Mouse (Mus musculus) brain, embryonic 14.5 days (tissue): ENCODE measurements around the gene Bola2.

Experiments used
- CTCF ChIP-seq: fragments of 200-500 bp; IDR thresholded peaks from 2 replicates; pipeline ENCODE4 v1.5.1; 2012; ENCODE audit warnings: inconsistent platforms, mild to moderate bottlenecking, moderate library complexity, borderline replicate concordance; ENCODE audit not compliant: insufficient read depth, insufficient read length; ENCODE audit errors: extremely low read depth
- POLR2A ChIP-seq: fragments of 200-500 bp; IDR thresholded peaks from 2 replicates; pipeline ENCODE4 v1.6.1; 2012; ENCODE audit warnings: mild to moderate bottlenecking, inconsistent platforms, borderline replicate concordance; ENCODE audit not compliant: poor library complexity, insufficient read depth, insufficient read length, severe bottlenecking; ENCODE audit errors: extremely low read depth

- TF ChIP-seq POLR2A (no peak), CTCF (no peak)
Observed at GRCm38 (mm10) chr7:126650852-126651251, 44.3 kb upstream of the Bola2 start.
